Mouse (Mus musculus) retina, postnatal 7 days (tissue): ENCODE data around the gene 2610528J11Rik.
"Not testable (repeated sequence)": the region's sequence is repeated elsewhere in the genome, so short reads cannot be mapped to it uniquely, and the experiment has no call there.

Source experiments
- DNase-seq: peaks from one replicate; pipeline ENCODE4 v3.0.0-alpha.2; 2012; ENCODE audit warnings: low read depth, low spot score

The 2610528J11Rik gene

GRCm38 (mm10) chr4:118539904-118540303 is 13.1 kb downstream of the 2610528J11Rik start:
- no peak for DNase-seq

DNA sequence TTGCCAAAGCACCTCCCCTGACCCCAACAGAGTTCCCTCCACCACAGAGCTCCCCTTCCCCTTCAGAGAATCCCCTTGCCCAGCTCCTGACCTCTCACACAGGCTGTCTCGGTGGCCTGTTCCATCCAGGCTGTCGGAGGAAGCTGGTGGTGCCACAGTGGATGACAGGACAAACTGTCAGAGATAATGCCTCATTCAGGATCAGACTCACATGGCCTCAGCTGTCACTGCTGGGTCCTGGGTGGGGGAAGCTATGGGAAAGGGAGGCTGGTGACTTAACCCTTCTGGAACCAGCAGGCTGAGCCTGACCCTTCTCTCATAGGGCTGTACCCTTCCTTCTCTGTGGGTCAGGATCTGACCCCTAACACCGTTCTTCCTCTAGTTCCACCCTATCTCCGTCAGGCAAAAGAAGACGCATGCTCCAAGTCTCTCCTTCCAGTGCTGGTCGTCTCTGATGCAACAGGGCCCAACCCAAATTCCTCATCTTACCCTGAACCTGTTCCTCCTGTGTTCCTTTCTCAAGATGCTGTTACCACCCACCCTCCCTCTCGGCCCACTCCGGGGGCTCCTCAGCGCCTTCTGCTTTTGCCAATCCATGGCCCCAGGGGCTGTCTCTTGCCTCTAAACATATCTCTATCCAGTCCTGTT is 15.8 kb downstream of the 2610528J11Rik start:
- no peak for DNase-seq

DNA sequence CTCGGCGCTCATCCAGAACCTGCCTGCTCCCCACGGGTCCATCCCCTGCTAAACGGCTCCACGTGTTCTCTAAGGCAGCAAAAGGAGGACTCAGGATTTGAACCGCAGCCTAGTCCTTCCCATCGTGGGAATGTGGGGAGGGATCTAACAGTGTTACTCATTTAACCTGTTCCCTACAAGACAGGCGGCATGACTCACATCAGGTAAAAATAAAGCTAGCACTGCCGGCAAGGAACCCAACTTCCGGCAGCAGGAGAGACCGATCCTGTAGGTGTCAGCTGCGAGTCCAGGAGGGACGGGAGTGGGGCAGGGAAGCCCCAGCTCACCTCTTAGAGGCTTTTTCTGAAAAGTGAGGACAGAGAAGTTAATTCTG is 16.3 kb downstream of the 2610528J11Rik start:
- no peak for DNase-seq

DNA sequence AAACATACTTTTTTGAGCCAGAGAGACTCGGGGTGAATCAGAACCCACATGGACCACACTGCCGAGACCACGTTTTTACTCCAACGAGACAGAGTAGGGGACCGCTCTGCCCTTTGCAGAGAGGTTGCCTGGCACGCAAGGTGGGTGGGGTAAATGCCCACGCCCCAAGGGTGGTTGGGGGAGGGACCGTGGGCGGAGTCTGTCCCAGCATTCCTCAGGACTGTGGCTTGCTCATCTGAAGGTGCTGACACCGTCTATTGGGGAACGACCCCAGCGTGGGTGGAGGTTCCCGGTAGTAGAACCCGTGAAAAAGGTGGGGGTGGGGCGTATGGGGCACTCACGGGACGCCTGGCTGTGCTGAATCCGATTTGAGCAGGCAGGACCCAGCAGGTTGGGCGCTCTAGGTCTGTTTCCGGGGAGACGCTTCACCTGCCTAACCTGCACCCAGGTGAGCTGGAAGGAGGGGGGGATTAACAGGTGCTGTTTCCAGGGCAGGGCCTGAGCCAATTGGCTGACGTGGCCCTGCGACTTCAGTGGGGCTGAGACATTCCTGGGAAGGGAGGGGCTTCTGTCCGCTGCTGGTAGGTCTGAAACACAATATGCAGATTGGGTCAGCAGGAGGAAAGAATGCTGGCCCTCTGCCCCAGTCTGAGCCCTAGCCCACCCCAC is 16.9 kb downstream of the 2610528J11Rik start, which contains the start of gene Tmem125:
Tmem125 (minus strand) TSS at position 453 of the 669 bp plus-strand sequence.
- DNase-seq = no peak

GRCm38 (mm10) chr4:118544441-118545127 is 17.8 kb downstream of the 2610528J11Rik start:
- no peak for DNase-seq

GRCm38 (mm10) chr4:118547424-118548129 is 20.8 kb downstream of the 2610528J11Rik start:
- DNase-seq = not testable (repeated sequence)

DNA sequence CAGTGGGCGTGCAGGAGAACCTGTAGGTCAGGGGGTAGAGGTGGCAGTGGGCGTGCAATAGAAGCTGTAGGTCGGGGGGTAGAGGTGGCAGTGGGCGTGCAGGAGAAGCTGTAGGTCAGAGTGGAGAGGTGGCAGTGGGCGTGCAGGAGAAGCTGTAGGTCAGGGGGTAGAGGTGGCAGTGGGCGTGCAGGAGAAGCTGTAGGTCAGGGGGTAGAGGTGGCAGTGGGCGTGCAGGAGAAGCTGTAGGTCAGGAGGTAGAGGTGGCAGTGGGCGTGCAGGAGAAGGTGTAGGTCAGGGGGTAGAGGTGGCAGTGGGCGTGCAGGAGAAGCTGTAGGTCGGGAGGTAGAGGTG is 21.3 kb downstream of the 2610528J11Rik start:
- peak; percentile 39 for DNase-seq

DNA sequence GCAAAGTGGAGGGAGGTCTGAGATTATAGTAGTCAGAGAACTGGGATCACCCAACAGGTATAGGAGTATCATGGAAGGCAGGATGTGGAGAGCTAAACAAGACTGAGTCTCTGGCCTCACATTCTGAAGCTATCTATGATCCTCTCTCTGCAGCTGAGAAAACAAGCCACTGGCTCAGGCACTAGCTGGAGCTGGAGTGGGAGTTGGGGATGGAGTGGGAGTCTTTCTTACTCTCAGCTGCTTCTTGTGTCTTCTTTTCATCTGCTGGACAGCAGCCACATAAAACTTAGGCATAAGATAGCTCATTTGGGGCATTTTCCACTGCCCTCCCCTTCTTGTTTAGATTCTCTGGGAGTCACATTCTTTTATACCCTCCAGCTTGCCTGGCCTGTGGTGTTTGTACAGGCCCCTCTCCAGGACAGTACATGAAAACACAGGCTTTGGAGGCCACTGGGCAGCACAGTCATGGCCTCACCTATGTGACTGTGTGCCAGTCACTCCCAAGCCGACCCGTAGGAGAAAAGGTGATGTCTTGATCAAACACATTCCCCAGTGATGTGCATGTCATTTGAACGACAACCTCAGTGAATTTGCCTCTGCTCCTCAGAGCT is 26.3 kb downstream of the 2610528J11Rik start:
- DNase-seq = no peak

DNA sequence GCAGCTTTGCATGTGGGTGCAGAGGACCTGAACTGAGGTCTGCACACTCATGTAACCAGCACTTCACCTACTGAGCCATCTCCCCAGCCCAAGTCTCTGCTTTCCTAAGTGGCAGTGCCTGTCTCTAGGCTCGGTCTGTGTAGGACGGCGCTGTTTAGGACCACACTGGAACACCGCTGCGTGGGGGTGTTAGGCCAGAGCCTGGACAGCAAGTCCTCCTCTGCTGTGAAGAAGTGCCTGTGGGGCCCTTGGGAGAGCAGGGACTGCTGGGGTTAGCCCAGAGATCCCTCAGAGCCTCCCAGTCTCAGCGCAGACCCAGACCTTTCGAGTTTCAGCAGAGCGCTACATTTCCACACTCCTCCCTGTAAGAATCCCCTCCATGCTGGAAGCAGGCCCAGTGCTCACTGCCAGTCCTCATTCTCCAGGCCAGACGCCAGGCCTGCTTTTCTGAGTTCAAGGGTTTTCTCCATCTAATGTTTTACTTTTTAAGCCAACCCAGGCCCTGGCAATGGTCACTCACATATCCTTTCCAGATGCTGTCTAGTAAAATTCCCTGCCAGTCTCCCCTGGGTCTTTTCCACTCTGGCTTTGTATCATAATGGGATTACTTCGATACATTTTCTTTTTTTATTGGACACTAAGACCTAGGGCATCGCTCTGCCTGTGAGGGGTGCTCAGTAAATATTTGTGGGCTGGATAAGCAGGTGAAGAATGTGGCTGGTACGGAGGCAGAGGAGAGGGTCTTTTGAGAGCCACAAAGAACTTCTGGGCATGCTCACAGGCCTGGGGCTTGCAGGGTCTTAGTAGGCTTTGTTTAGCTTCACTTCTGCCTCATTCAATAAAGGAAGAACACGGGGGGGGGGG is 37.5 kb downstream of the 2610528J11Rik start:
- no peak for DNase-seq

DNA sequence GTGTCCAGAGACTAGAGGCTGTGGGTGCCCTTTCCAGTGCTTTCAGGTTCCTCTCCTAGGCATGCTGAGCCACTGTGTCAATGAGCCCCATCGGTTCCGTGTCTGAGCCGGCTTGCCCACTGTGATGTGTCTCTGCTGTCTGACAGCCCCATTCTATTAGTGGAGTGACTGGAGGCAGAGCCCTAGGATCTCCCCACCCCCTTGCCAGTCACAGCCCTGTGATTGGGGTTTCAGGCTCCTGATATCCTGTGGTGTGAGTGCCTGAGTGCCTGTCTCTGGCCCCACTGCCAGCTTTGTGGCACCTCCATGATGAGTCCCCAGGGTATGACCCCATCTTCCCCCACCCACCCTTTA is 38.1 kb downstream of the 2610528J11Rik start:
- no peak for DNase-seq

- peak; percentile 33 for DNase-seq
These were observed 39.4 kb downstream of the 2610528J11Rik start for GRCm38 (mm10) chr4:118566161-118566676.

- no peak for DNase-seq
These were observed 41.9 kb downstream of the 2610528J11Rik start for GRCm38 (mm10) chr4:118568709-118569108.

DNA sequence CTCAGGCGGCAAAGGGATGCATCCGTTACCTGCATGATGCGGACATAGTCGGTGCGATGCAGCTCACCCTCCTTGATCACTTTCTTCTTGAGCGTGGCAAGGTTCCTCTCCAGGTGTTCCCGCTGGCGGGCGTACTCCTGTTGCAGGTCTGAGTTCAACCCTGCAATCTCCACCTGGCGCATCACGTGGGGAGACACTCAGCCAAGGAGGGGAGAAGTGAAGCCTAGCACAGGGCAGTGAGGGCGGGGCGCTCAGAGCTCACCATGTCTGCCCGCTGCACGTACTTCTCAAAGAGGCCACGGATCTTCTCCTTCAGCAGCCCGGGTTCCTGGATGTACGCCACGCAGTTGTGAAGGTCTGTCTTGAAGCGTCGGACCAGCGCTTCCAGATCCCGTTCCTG is 42.5 kb downstream of the 2610528J11Rik start:
- DNase-seq = no peak

- no peak for DNase-seq
These were observed 44.6 kb downstream of the 2610528J11Rik start for GRCm38 (mm10) chr4:118571441-118571840.

DNA sequence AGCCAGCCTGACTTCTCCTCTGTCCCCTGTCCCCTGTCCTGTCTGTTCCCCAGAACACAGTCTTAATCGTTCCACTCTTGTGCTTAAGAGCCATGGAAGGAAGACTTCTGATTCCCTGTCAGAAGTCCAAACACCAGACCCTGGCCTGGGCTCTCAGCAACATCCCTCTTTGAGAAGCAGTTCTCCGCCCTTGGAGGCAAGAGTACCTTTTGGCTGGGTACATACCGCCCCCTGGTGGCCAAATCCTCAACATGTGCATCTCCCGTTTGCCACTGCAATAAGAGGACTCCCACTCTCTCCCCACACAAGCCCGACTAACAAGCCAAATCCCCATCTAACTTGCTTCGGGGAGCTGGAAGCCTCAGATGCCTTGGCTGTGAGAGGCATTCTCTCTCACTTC is 49.3 kb downstream of the 2610528J11Rik start:
- DNase-seq = peak; percentile 73

DNA sequence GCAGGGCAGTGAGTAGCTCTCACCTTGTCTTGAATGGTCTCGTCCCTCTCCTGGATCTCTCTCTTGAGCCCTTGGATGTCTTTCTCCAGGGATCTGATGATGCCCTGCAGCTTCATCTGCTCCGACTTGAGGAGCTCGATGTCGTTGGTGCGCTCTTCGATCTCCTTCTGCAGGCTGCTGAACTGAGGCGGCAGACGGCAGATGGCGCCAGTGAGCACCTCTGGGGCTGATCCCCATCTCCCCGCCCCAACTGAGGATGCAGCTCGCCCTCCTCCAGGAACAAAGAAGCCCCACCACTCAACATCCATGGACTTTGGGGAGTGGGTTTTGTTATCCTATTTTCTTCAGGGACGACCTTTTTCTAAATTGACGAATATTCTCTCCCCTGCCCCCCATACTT is 52.5 kb downstream of the 2610528J11Rik start:
- DNase-seq = no peak
